22 mouse cellular contexts compared by ENCODE assay signal in genomic region chr5:150491573-150492173, GRCm38 (mm10). TPM values are rescaled to one million over a fixed set of nuclear protein-coding genes. Genes with fewer than 3 reads are reported as not detected.
DNase-seq lines count a peak whose midpoint lies in the region; ATAC-seq and TF ChIP-seq lines count a peak whose summit lies in the region.
"Not testable (repeated sequence)": the region's sequence is repeated elsewhere in the genome, so short reads cannot be mapped to it uniquely, and the experiment has no call there.
"Had no signal": no experiment of that assay in that cellular context is flagged by ENCODE, and none has a peak within 500 bp of the region (broad histone marks: within the 10 kb centered on the region; RNA-seq: fewer than 3 reads in every experiment).

No protein-coding gene starts in this region.

- not testable (repeated sequence) for H3K36me3 ChIP-seq in CH12.LX (replicated peaks in 1 of 2; ENCODE audit: control insufficient read depth in 1 of 2, insufficient read depth in 1 of 2, low read length in 1 of 2); E14TG2a.4 (ENCODE audit: insufficient read depth, low read length); ES-E14 (ENCODE audit: control insufficient read depth, insufficient read depth, low read length, poor library complexity, severe bottlenecking); limb, embryonic 12.5 days; myocyte (ENCODE audit: control insufficient read depth, insufficient read depth)

- in situ Hi-C loops in CH12.LX (cut with MboI; ENCODE audit: low pct_ligation_motif_present, low pct_unique_long_range_greater_than_20kb, low sequenced_read_pairs); ES-E14 (cut with MboI; ENCODE audit: low sequenced_read_pairs in 2 of 2, unreplicated experiment in 2 of 2): not testable (repeated sequence)

- H3K4me2 ChIP-seq in CH12.LX (ENCODE audit: insufficient read depth, low read depth, poor library complexity, severe bottlenecking) (peak overlapping the region; percentile 91; the same call in 1 of the 2 replicates), myocyte (ENCODE audit: low read depth) (peak overlapping the region; percentile 45)
- H3K4me2 ChIP-seq in limb, embryonic 12.5 days, result not testable (repeated sequence)

- H3K4me1 ChIP-seq in CH12.LX (ENCODE audit: control insufficient read depth in 1 of 2, insufficient read depth in 2 of 2); E14TG2a.4 (replicated peaks; ENCODE audit: low read depth, low read length); ES-E14 (ENCODE audit: control insufficient read depth in 2 of 2, insufficient read depth in 2 of 2, low read length in 2 of 2, poor library complexity in 1 of 2): not testable (repeated sequence)
- peaks cover 13% of the 10 kb centered on the region; the same call in 1 of the 2 replicates for H3K4me1 ChIP-seq in limb, embryonic 12.5 days (replicated peaks)

- H3K9ac ChIP-seq in CH12.LX (ENCODE audit: insufficient read depth, low read depth) (peak overlapping the region; percentile 66), ES-E14 (ENCODE audit: insufficient read depth, low read depth, low read length, poor library complexity, severe bottlenecking) (peak overlapping the region; percentile 69; the same call in 1 of the 2 replicates)
- not testable (repeated sequence) for H3K9ac ChIP-seq in limb, embryonic 12.5 days (replicated peaks)

- 90% methylated on average over 4 of the region's 4 CpGs for WGBS in limb, embryonic 12.5 days

- not testable (repeated sequence) for TF ChIP-seq CTCF in CH12.LX (conservative IDR thresholded peaks at IDR 0.05 in 1 of 2, IDR thresholded peaks at IDR 0.05 in 1 of 2; ENCODE audit: low read depth in 2 of 2, low read length in 2 of 2); E14TG2a.4 (conservative IDR thresholded peaks at IDR 0.05; ENCODE audit: low read length)

- H3K79me2 ChIP-seq in CH12.LX (replicated peaks; ENCODE audit: control insufficient read depth, extremely low read depth, insufficient read depth, poor library complexity, severe bottlenecking); myocyte (ENCODE audit: control insufficient read depth, insufficient read depth): not testable (repeated sequence)

- peak; percentile 16 for DNase-seq in CH12.LX (ENCODE audit: extremely low read depth)
- not testable (repeated sequence) for DNase-seq in ES-E14 (ENCODE audit: low read depth, low spot score)
- peak; percentile 77 for DNase-seq in heart, adult 11 months

- not testable (repeated sequence) for H3ac ChIP-seq in myocyte (ENCODE audit: control insufficient read depth, insufficient read length)

- H3K27me3 ChIP-seq in CH12.LX (replicated peaks); E14TG2a.4 (ENCODE audit: insufficient read depth, low read length); limb, embryonic 12.5 days; myocyte (ENCODE audit: control insufficient read depth, insufficient read depth, insufficient read length): not testable (repeated sequence)

- H3K27ac ChIP-seq in CH12.LX (ENCODE audit: insufficient read depth, low read depth); ES-E14 (ENCODE audit: insufficient read depth, low read depth, low read length, poor library complexity, severe bottlenecking): not testable (repeated sequence)
- H3K27ac ChIP-seq in limb, embryonic 12.5 days, result peak overlapping the region; percentile 47; the same call in 1 of the 2 replicates

- dilution Hi-C loops in CH12.LX (cut with MboI; ENCODE audit: extremely low pct_ligation_motif_present, extremely low pct_unique_long_range_greater_than_20kb, low sequenced_read_pairs), result not testable (repeated sequence)

- peak; percentile 52; the same call in 1 of the 2 replicates for TF ChIP-seq POLR2A in CH12.LX (IDR thresholded peaks at IDR 0.05; ENCODE audit: low read depth, low read length)
- TF ChIP-seq POLR2A in myocyte (IDR thresholded peaks at IDR 0.05; ENCODE audit: insufficient read length, low read depth), result not testable (repeated sequence)

- not testable (repeated sequence) for H3K9me3 ChIP-seq in CH12.LX (replicated peaks; ENCODE audit: low read length); E14TG2a.4 (ENCODE audit: low read length); ES-E14 (ENCODE audit: control insufficient read depth, insufficient read depth, low read depth, low read length); limb, embryonic 12.5 days

- ATAC-seq in limb, embryonic 12.5 days (ENCODE audit: insufficient number of reproducible peaks, insufficient read depth, low FRiP score, low TSS enrichment, low read depth), result not testable (repeated sequence)

- TF ChIP-seq EP300 in CH12.LX (IDR thresholded peaks at IDR 0.05; ENCODE audit: low read length), result not testable (repeated sequence)

- not testable (repeated sequence) for TF ChIP-seq RAD21 in CH12.LX (IDR thresholded peaks at IDR 0.05; ENCODE audit: low read depth, low read length)

- peak overlapping the region; percentile 46 to 58 (median 56) for H3K4me3 ChIP-seq in CH12.LX (replicated peaks in 1 of 3; ENCODE audit: low read depth in 2 of 3, low read length in 2 of 3, poor library complexity in 1 of 3)
- H3K4me3 ChIP-seq in E14TG2a.4 (replicated peaks; ENCODE audit: low read length), result peak overlapping the region; percentile 53
- H3K4me3 ChIP-seq in ES-E14 (ENCODE audit: insufficient read depth in 1 of 2, low read depth in 1 of 2, low read length in 2 of 2, poor library complexity in 1 of 2, severe bottlenecking in 1 of 2), result peak overlapping the region; percentile 57 to 60
- not testable (repeated sequence) for H3K4me3 ChIP-seq in limb, embryonic 12.5 days (replicated peaks); myocyte

TF ChIP-seq in CH12.LX, 34 proteins besides CTCF, POLR2A, EP300 and RAD21:
- TF ChIP-seq NELFE (IDR thresholded peaks at IDR 0.05; ENCODE audit: low read depth, low read length) (peak; percentile 50; the same call in 1 of the 2 replicates), TBP (conservative IDR thresholded peaks at IDR 0.05; ENCODE audit: low read depth, low read length) (peak; percentile 84), IRF4 (IDR thresholded peaks at IDR 0.05; ENCODE audit: low read depth, low read length) (0 out of 2 replicates have a peak, but pooled peaks have one; percentile 15), ELF1 (IDR thresholded peaks at IDR 0.05; ENCODE audit: low read depth, low read length) (0 out of 2 replicates have a peak, but pooled peaks have one; percentile 14), KAT2A (IDR thresholded peaks at IDR 0.05; ENCODE audit: insufficient replicate concordance, low read length) (0 out of 2 replicates have a peak, but pooled peaks have one; percentile 13), ZNF384 (IDR thresholded peaks at IDR 0.05; ENCODE audit: low read depth, low read length) (peak; percentile 73), TCF12 (IDR thresholded peaks at IDR 0.05; ENCODE audit: low read depth, low read length) (peak; percentile 52; the same call in 1 of the 2 replicates)

TF ChIP-seq in ES-E14, 5 proteins besides CTCF, POLR2A, EP300 and RAD21:
- TF ChIP-seq ZNF384 (IDR thresholded peaks at IDR 0.05; ENCODE audit: low read depth, low read length), result peak; percentile 55; the same call in 1 of the 2 replicates
TF ChIP-seq in ES-E14: peak in this region for 1; not testable (repeated sequence) for 4.

RNA-seq across cellular contexts. Expression of gene Zar1l, which starts 26.3 kb away (rescaled TPM):
- total RNA-seq in CH12.LX (2012; rRNA removed), result not detected in 2 replicates
- not detected in 2 replicates for total RNA-seq in CH12.LX (2014; rRNA removed)
- polyA plus RNA-seq in CH12.LX (2012; ENCODE audit: insufficient read length, low read depth), result not detected in 2 replicates
- not detected in 2 replicates for total RNA-seq in ES-E14 (2012; rRNA removed)
- polyA plus RNA-seq in limb, embryonic 12.5 days (2016; fragmentation: Nextera tagmentation; extraction: Ambion mirVana), result not detected in 2 replicates
- not detected for polyA plus RNA-seq in myocyte (2012; fragmentation: generic; extraction: Trizol)
- total RNA-seq: adrenal gland, adult 18-20 months; adrenal gland, adult 2 months; adrenal gland, adult 8-10 months; adrenal gland, postnatal 10 days; adrenal gland, postnatal 14 days; adrenal gland, postnatal 25 days; adrenal gland, postnatal 36 days; adrenal gland, postnatal 4 days; G1E; MEL had no signal
- polyA plus RNA-seq: activated CD4-positive, CD25-positive, alpha-beta regulatory T cell, adult 4 months; adrenal gland, adult 2 months; brain, embryonic 14.5 days; C2C12; CD4-positive, CD25-positive, alpha-beta regulatory T cell, adult 4 months; cerebellum, adult 2 months; G1E; Patski had no signal

RNA-seq across cellular contexts. Expression of gene Brca2, which starts 30.8 kb away (rescaled TPM):
- total RNA-seq in CH12.LX (2012; rRNA removed), result 17.1 and 21.5 TPM in 2 replicates
- 13.8 and 17.3 TPM in 2 replicates for total RNA-seq in CH12.LX (2014; rRNA removed)
- 21.9 and 24.0 TPM in 2 replicates for polyA plus RNA-seq in CH12.LX (2012; ENCODE audit: insufficient read length, low read depth)
- total RNA-seq in ES-E14 (2012; rRNA removed), result 49.7 and 77.9 TPM in 2 replicates
- 32.0 and 35.1 TPM in 2 replicates for polyA plus RNA-seq in limb, embryonic 12.5 days (2016; fragmentation: Nextera tagmentation; extraction: Ambion mirVana)
- 2.1 TPM for polyA plus RNA-seq in myocyte (2012; fragmentation: generic; extraction: Trizol)
